Mouse (Mus musculus) G1E (cell line): ENCODE results near the gene Ube2m.

ENCODE experiments used
- CTCF ChIP-seq: IDR thresholded peaks from 2 replicates; pipeline ENCODE4 v1.5.1; 2012; ENCODE audit warnings: low read depth, low read length, inconsistent platforms, mixed read lengths
- TAL1 ChIP-seq: conservative IDR thresholded peaks from 2 replicates; pipeline ENCODE4 v1.6.1; 2012; ENCODE audit warnings: low read depth, low read length, inconsistent platforms, mixed read lengths

- TF ChIP-seq CTCF (no peak), TAL1 (no peak)
Measured at GRCm38 (mm10) chr7:13042511-13042910, 4.4 kb upstream of the Ube2m start.
